Mouse (Mus musculus) neural tube, embryonic 12.5 days (tissue): ENCODE measurements around the gene Notum. TPM values are rescaled to one million over a fixed set of nuclear protein-coding genes. Genes with fewer than 3 reads are reported as not detected.

Experiments
- ATAC-seq: fragments of 200-750 bp; cut with Nextera tagmentation; 2 replicates; pipeline ENCODE4 v1.8.0; 2017; ENCODE audit warnings: low read depth, mild to moderate bottlenecking, moderate TSS enrichment, moderate library complexity; ENCODE audit not compliant: low FRiP score
- H3K27ac ChIP-seq: fragments of 300-500 bp; sonication (generic); 2 replicates; pipeline ENCODE4 v1.5.1; 2016
- H3K27me3 ChIP-seq: fragments of 300-500 bp; sonication (generic); replicated peaks from 2 replicates; pipeline ENCODE4 v1.6.1; 2016; ENCODE audit warnings: mild to moderate bottlenecking
- H3K36me3 ChIP-seq: fragments of 300-500 bp; sonication (generic); 2 replicates; pipeline ENCODE4 v1.6.1; 2016; ENCODE audit warnings: mild to moderate bottlenecking
- H3K4me1 ChIP-seq: fragments of 300-500 bp; sonication (generic); 2 replicates; pipeline ENCODE4 v1.6.1; 2016
- H3K4me2 ChIP-seq: fragments of 300-500 bp; sonication (generic); replicated peaks from 2 replicates; pipeline ENCODE4 v1.6.1; 2016; ENCODE audit warnings: mild to moderate bottlenecking
- H3K4me3 ChIP-seq: fragments of 300-500 bp; sonication (generic); 2 replicates; pipeline ENCODE4 v1.5.1; 2016
- H3K9ac ChIP-seq: fragments of 300-500 bp; sonication (generic); 2 replicates; pipeline ENCODE4 v1.6.1; 2016; ENCODE audit warnings: mild to moderate bottlenecking
- H3K9me3 ChIP-seq: fragments of 300-500 bp; sonication (generic); 2 replicates; pipeline ENCODE4 v1.6.1; 2016; ENCODE audit warnings: mild to moderate bottlenecking
- whole genome bisulfite sequencing: fragments of 180-500 bp; shearing (Covaris S2); methylation state at CpG from one replicate; pipeline ENCODE4 v1.1.7; 2016; 5-methylcytosine and 5-hydroxymethylcytosine counted together
- polyA plus RNA-seq: library from polyadenylated mRNA; unstranded; fragments of >200 nt; fragmentation: Nextera tagmentation; extraction: Ambion mirVana; gene quantifications from 2 replicates; pipeline ENCODE4 v1.2.1, GENCODE M21; 2016

The Notum gene
- 3.1 and 3.4 TPM in 2 replicates for polyA plus RNA-seq

- ATAC-seq: no peak
- Histone ChIP-seq H3K4me1 (peaks cover 26% of the 10 kb centered on the region), H3K4me2 (peak within 1 kb of the TSS; percentile 68), H3K9me3 (no peaks in the 10 kb centered on the region), H3K9ac (peak within 1 kb of the TSS; percentile 47), H3K27ac (no peak within 1 kb of the TSS), H3K36me3 (no peaks in the 10 kb centered on the region), H3K27me3 (peaks cover 64% of the 10 kb centered on the region), H3K4me3 (peak within 1 kb of the TSS; percentile 37)
- WGBS: 1% methylated on average over 35 of the region's 35 CpGs
Measured at GRCm38 (mm10) chr11:120661076-120661460, at the start of gene Notum. Gene Notum, minus strand, starts transcription at chr11:120661175.

GRCm38 (mm10) chr11:120710672-120711071 lies 49.7 kb upstream of the Notum start:
- no peak overlapping the region for H3K4me2 ChIP-seq
- H3K27me3 ChIP-seq: no peaks in the 10 kb centered on the region
- H3K4me1 ChIP-seq: peaks cover 51% of the 10 kb centered on the region
- 23% methylated on average over 5 of the region's 5 CpGs for WGBS
- H3K9me3 ChIP-seq: no peaks in the 10 kb centered on the region
- ATAC-seq: no peak
- peaks cover 21% of the 10 kb centered on the region for H3K36me3 ChIP-seq
- no peak overlapping the region for H3K27ac ChIP-seq
- no peak overlapping the region for H3K4me3 ChIP-seq
- H3K9ac ChIP-seq: 0 out of 2 replicates have a peak overlapping the region, but pooled peaks have one; percentile 18

GRCm38 (mm10) chr11:120709551-120709950 lies 48.6 kb upstream of the Notum start:
- WGBS: 85% methylated on average over 2 of the region's 2 CpGs
- H3K27me3 ChIP-seq: no peaks in the 10 kb centered on the region
- H3K36me3 ChIP-seq: peaks cover 21% of the 10 kb centered on the region
- no peak for ATAC-seq
- H3K4me1 ChIP-seq: peaks cover 50% of the 10 kb centered on the region
- H3K27ac ChIP-seq: no peak overlapping the region
- no peak overlapping the region for H3K9ac ChIP-seq
- no peak overlapping the region for H3K4me2 ChIP-seq
- no peaks in the 10 kb centered on the region for H3K9me3 ChIP-seq
- no peak overlapping the region for H3K4me3 ChIP-seq

- ATAC-seq: no peak
- WGBS: 27% methylated on average over 5 of the region's 5 CpGs
- H3K4me2 ChIP-seq: peak overlapping the region; percentile 35; the same call in 1 of the 2 replicates
- no peaks in the 10 kb centered on the region for H3K9me3 ChIP-seq
- peaks cover 51% of the 10 kb centered on the region for H3K4me1 ChIP-seq
- no peak overlapping the region for H3K4me3 ChIP-seq
- H3K27me3 ChIP-seq: no peaks in the 10 kb centered on the region
- no peak overlapping the region for H3K27ac ChIP-seq
- H3K9ac ChIP-seq: no peak overlapping the region
- peaks cover 30% of the 10 kb centered on the region for H3K36me3 ChIP-seq
Measured at GRCm38 (mm10) chr11:120707969-120708368, 47.0 kb upstream of the Notum start.

GRCm38 (mm10) chr11:120707225-120707624 lies 46.2 kb upstream of the Notum start:
- H3K4me2 ChIP-seq: peak overlapping the region; percentile 35
- WGBS: 5% methylated on average over 11 of the region's 12 CpGs

GRCm38 (mm10) chr11:120706120-120706519 lies 45.1 kb upstream of the Notum start:
- 61% methylated on average over 5 of the region's 5 CpGs for WGBS
- no peak for ATAC-seq
- peaks cover 37% of the 10 kb centered on the region for H3K4me1 ChIP-seq
- no peaks in the 10 kb centered on the region for H3K27me3 ChIP-seq
- no peak overlapping the region for H3K27ac ChIP-seq
- H3K4me3 ChIP-seq: no peak overlapping the region
- H3K9ac ChIP-seq: no peak overlapping the region
- H3K9me3 ChIP-seq: no peaks in the 10 kb centered on the region
- no peak overlapping the region for H3K4me2 ChIP-seq
- peaks cover 39% of the 10 kb centered on the region for H3K36me3 ChIP-seq

More at GRCm38 (mm10) chr11:120707225-120707624, 46.2 kb upstream of the Notum start:
- ATAC-seq: no peak
- H3K36me3 ChIP-seq: peaks cover 34% of the 10 kb centered on the region
- H3K4me1 ChIP-seq: peaks cover 44% of the 10 kb centered on the region
- no peak overlapping the region for H3K27ac ChIP-seq
- no peaks in the 10 kb centered on the region for H3K9me3 ChIP-seq
- no peak overlapping the region for H3K4me3 ChIP-seq
- H3K27me3 ChIP-seq: no peaks in the 10 kb centered on the region
- H3K9ac ChIP-seq: peak overlapping the region; percentile 26; the same call in 1 of the 2 replicates

GRCm38 (mm10) chr11:120704486-120705325 lies 43.7 kb upstream of the Notum start:
- peak overlapping the region; percentile 45; the same call in 1 of the 2 replicates for H3K9ac ChIP-seq
- 18% methylated on average over 8 of the region's 8 CpGs for WGBS
- H3K27ac ChIP-seq: no peak overlapping the region
- peaks cover 46% of the 10 kb centered on the region for H3K36me3 ChIP-seq
- H3K4me1 ChIP-seq: peaks cover 34% of the 10 kb centered on the region
- peak overlapping the region; percentile 4; the same call in 1 of the 2 replicates for H3K4me2 ChIP-seq
- H3K9me3 ChIP-seq: no peaks in the 10 kb centered on the region
- ATAC-seq: no peak
- H3K4me3 ChIP-seq: no peak overlapping the region
- no peaks in the 10 kb centered on the region for H3K27me3 ChIP-seq

GRCm38 (mm10) chr11:120703696-120704454 lies 42.9 kb upstream of the Notum start:
- H3K36me3 ChIP-seq: peaks cover 43% of the 10 kb centered on the region
- no peaks in the 10 kb centered on the region for H3K27me3 ChIP-seq
- H3K9me3 ChIP-seq: no peaks in the 10 kb centered on the region
- ATAC-seq: no peak
- H3K4me2 ChIP-seq: no peak overlapping the region; the same call in 1 of the 2 replicates
- no peak overlapping the region for H3K4me3 ChIP-seq
- peaks cover 34% of the 10 kb centered on the region for H3K4me1 ChIP-seq
- WGBS: 22% methylated on average over 15 of the region's 15 CpGs
- H3K27ac ChIP-seq: no peak overlapping the region
- 0 out of 2 replicates have a peak overlapping the region, but pooled peaks have one; percentile 13 for H3K9ac ChIP-seq

- Histone ChIP-seq H3K27ac (no peak overlapping the region), H3K36me3 (peaks cover 55% of the 10 kb centered on the region), H3K9ac (no peak overlapping the region), H3K4me3 (no peak overlapping the region), H3K27me3 (no peaks in the 10 kb centered on the region), H3K4me1 (peaks cover 20% of the 10 kb centered on the region), H3K9me3 (no peaks in the 10 kb centered on the region), H3K4me2 (no peak overlapping the region)
- WGBS: 62% methylated on average over 10 of the region's 10 CpGs
- no peak for ATAC-seq
Measured at GRCm38 (mm10) chr11:120697741-120698140, 36.8 kb upstream of the Notum start.

GRCm38 (mm10) chr11:120696568-120696967 lies 35.6 kb upstream of the Notum start:
- no peak overlapping the region for H3K27ac ChIP-seq
- H3K4me3 ChIP-seq: no peak overlapping the region
- H3K4me1 ChIP-seq: peaks cover 20% of the 10 kb centered on the region
- WGBS: 88% methylated on average over 6 of the region's 6 CpGs
- no peak overlapping the region for H3K4me2 ChIP-seq
- H3K27me3 ChIP-seq: no peaks in the 10 kb centered on the region
- H3K9ac ChIP-seq: no peak overlapping the region
- no peaks in the 10 kb centered on the region for H3K9me3 ChIP-seq
- H3K36me3 ChIP-seq: peaks cover 53% of the 10 kb centered on the region
- ATAC-seq: no peak

- H3K4me1 ChIP-seq: peaks cover 20% of the 10 kb centered on the region
- H3K27me3 ChIP-seq: no peaks in the 10 kb centered on the region
- peak overlapping the region; percentile 29; the same call in 1 of the 2 replicates for H3K9ac ChIP-seq
- peaks cover 46% of the 10 kb centered on the region for H3K36me3 ChIP-seq
- H3K4me3 ChIP-seq: no peak overlapping the region
- no peaks in the 10 kb centered on the region for H3K9me3 ChIP-seq
- 9% methylated on average over 12 of the region's 12 CpGs for WGBS
- peak overlapping the region; percentile 28; the same call in 1 of the 2 replicates for H3K4me2 ChIP-seq
- peak; percentile 79 for ATAC-seq
- no peak overlapping the region for H3K27ac ChIP-seq
Measured at GRCm38 (mm10) chr11:120695641-120696040, 34.7 kb upstream of the Notum start.

GRCm38 (mm10) chr11:120695184-120695583 lies 34.2 kb upstream of the Notum start:
- peaks cover 47% of the 10 kb centered on the region for H3K36me3 ChIP-seq
- H3K4me1 ChIP-seq: peaks cover 20% of the 10 kb centered on the region
- WGBS: 3% methylated on average over 4 of the region's 4 CpGs
- no peak overlapping the region for H3K4me3 ChIP-seq
- peak overlapping the region; percentile 28; the same call in 1 of the 2 replicates for H3K4me2 ChIP-seq
- no peaks in the 10 kb centered on the region for H3K9me3 ChIP-seq
- peak; percentile 83 for ATAC-seq
- H3K9ac ChIP-seq: 0 out of 2 replicates have a peak overlapping the region, but pooled peaks have one; percentile 1
- no peaks in the 10 kb centered on the region for H3K27me3 ChIP-seq
- H3K27ac ChIP-seq: peak overlapping the region; percentile 50; the same call in 1 of the 2 replicates
